Mouse (Mus musculus) neural tube, embryonic 15.5 days (tissue): ENCODE measurements at regions not wholly inside any gene's neighbourhood (a gene's known extent, or its start where the extent isn't known, plus 50 kb on each side); places are given as distances from the start of the nearest gene placed in this dataset.

Experiments used
- ATAC-seq: fragments of 200-750 bp; cut with Nextera tagmentation; 2 replicates; pipeline ENCODE4 v1.8.0; 2017; ENCODE audit warnings: mild to moderate bottlenecking, moderate TSS enrichment, moderate library complexity; ENCODE audit not compliant: low FRiP score
- H3K27ac ChIP-seq: fragments of 300-500 bp; sonication (generic); replicated peaks from 2 replicates; pipeline ENCODE4 v1.5.1; 2015; ENCODE audit warnings: mild to moderate bottlenecking, inconsistent platforms
- H3K27me3 ChIP-seq: fragments of 300-500 bp; sonication (generic); replicated peaks from 2 replicates; pipeline ENCODE4 v1.6.1; 2015; ENCODE audit warnings: inconsistent platforms
- H3K36me3 ChIP-seq: fragments of 300-500 bp; sonication (generic); 2 replicates; pipeline ENCODE4 v1.6.1; 2015; ENCODE audit warnings: inconsistent platforms
- H3K4me1 ChIP-seq: fragments of 300-500 bp; sonication (generic); 2 replicates; pipeline ENCODE4 v1.6.1; 2015; ENCODE audit warnings: inconsistent platforms
- H3K4me2 ChIP-seq: fragments of 300-500 bp; sonication (generic); 2 replicates; pipeline ENCODE4 v1.6.1; 2015; ENCODE audit warnings: inconsistent platforms, mild to moderate bottlenecking, moderate library complexity
- H3K4me3 ChIP-seq: fragments of 300-500 bp; sonication (generic); replicated peaks from 2 replicates; pipeline ENCODE4 v1.5.1; 2015; ENCODE audit warnings: mild to moderate bottlenecking, inconsistent platforms
- H3K9ac ChIP-seq: fragments of 300-500 bp; sonication (generic); replicated peaks from 2 replicates; pipeline ENCODE4 v1.6.1; 2015; ENCODE audit warnings: mild to moderate bottlenecking, inconsistent platforms
- H3K9me3 ChIP-seq: fragments of 300-500 bp; sonication (generic); replicated peaks from 2 replicates; pipeline ENCODE4 v1.6.1; 2016; ENCODE audit warnings: inconsistent platforms
- WGBS: fragments of 180-500 bp; shearing (Covaris S2); methylation state at CpG from one replicate; pipeline ENCODE4 v1.1.7; 2015; ENCODE audit warnings: mixed read lengths; 5-methylcytosine and 5-hydroxymethylcytosine counted together

- H3K9ac ChIP-seq, result no peak overlapping the region
- H3K27me3 ChIP-seq, result no peaks in the 10 kb centered on the region
- no peak overlapping the region for H3K4me2 ChIP-seq
- no peak for ATAC-seq
- H3K4me1 ChIP-seq, result peaks cover 26% of the 10 kb centered on the region
- no peaks in the 10 kb centered on the region for H3K36me3 ChIP-seq
- no peaks in the 10 kb centered on the region for H3K9me3 ChIP-seq
- no peak overlapping the region for H3K4me3 ChIP-seq
- 85% methylated on average over 3 of the region's 3 CpGs for WGBS
- H3K27ac ChIP-seq, result no peak overlapping the region
Observed at GRCm38 (mm10) chr14:76880851-76881250, 155.7 kb upstream of the Ccdc122 start.

- H3K27me3 ChIP-seq, result no peaks in the 10 kb centered on the region
- peaks cover 31% of the 10 kb centered on the region for H3K4me1 ChIP-seq
- no peaks in the 10 kb centered on the region for H3K36me3 ChIP-seq
- WGBS, result 79% methylated on average over 5 of the region's 5 CpGs
- no peak overlapping the region for H3K4me2 ChIP-seq
- no peak overlapping the region for H3K27ac ChIP-seq
- no peak for ATAC-seq
- no peak overlapping the region for H3K4me3 ChIP-seq
- H3K9ac ChIP-seq, result no peak overlapping the region
- H3K9me3 ChIP-seq, result no peaks in the 10 kb centered on the region
Observed at GRCm38 (mm10) chr14:76877306-76877705, 159.3 kb upstream of the Ccdc122 start.

- Histone ChIP-seq H3K27me3 (no peaks in the 10 kb centered on the region), H3K4me1 (peaks cover 27% of the 10 kb centered on the region), H3K4me3 (no peak overlapping the region), H3K9me3 (no peaks in the 10 kb centered on the region), H3K27ac (no peak overlapping the region), H3K36me3 (no peaks in the 10 kb centered on the region), H3K4me2 (no peak overlapping the region), H3K9ac (no peak overlapping the region)
- 52% methylated on average over 7 of the region's 7 CpGs for WGBS
- no peak for ATAC-seq
Observed at GRCm38 (mm10) chr14:76876015-76876414, 160.6 kb upstream of the Ccdc122 start.

- Histone ChIP-seq H3K27me3 (no peaks in the 10 kb centered on the region), H3K9ac (no peak overlapping the region), H3K9me3 (no peaks in the 10 kb centered on the region), H3K4me2 (no peak overlapping the region), H3K36me3 (no peaks in the 10 kb centered on the region), H3K4me1 (peaks cover 27% of the 10 kb centered on the region), H3K4me3 (no peak overlapping the region), H3K27ac (peak overlapping the region; percentile 76)
- no peak for ATAC-seq
- 44% methylated on average over 8 of the region's 8 CpGs for WGBS
Observed at GRCm38 (mm10) chr14:76875266-76875900, 161.2 kb upstream of the Ccdc122 start.

- 24% methylated on average over 8 of the region's 8 CpGs for WGBS
- H3K9ac ChIP-seq, result no peak overlapping the region
Observed at GRCm38 (mm10) chr14:76874542-76875265, 161.9 kb upstream of the Ccdc122 start.

GRCm38 (mm10) chr14:76873684-76874083, 162.9 kb upstream of the Ccdc122 start:
- Histone ChIP-seq H3K9ac (no peak overlapping the region), H3K4me2 (no peak overlapping the region), H3K36me3 (no peaks in the 10 kb centered on the region), H3K27me3 (no peaks in the 10 kb centered on the region), H3K4me3 (no peak overlapping the region), H3K9me3 (no peaks in the 10 kb centered on the region), H3K4me1 (peaks cover 27% of the 10 kb centered on the region), H3K27ac (no peak overlapping the region)
- WGBS, result 76% methylated on average over 5 of the region's 5 CpGs
- ATAC-seq, result no peak

More at GRCm38 (mm10) chr14:76874542-76875265, 161.9 kb upstream of the Ccdc122 start:
- no peak overlapping the region for H3K4me2 ChIP-seq
- peak overlapping the region; percentile 76 for H3K27ac ChIP-seq
- no peaks in the 10 kb centered on the region for H3K9me3 ChIP-seq
- peak; percentile 76; the same call in 1 of the 2 replicates for ATAC-seq
- H3K4me3 ChIP-seq, result no peak overlapping the region
- no peaks in the 10 kb centered on the region for H3K36me3 ChIP-seq
- H3K4me1 ChIP-seq, result peaks cover 27% of the 10 kb centered on the region
- H3K27me3 ChIP-seq, result no peaks in the 10 kb centered on the region

- H3K4me1 ChIP-seq, result peaks cover 27% of the 10 kb centered on the region
- no peak for ATAC-seq
- 93% methylated on average over 6 of the region's 6 CpGs for WGBS
- H3K9ac ChIP-seq, result no peak overlapping the region
- H3K27me3 ChIP-seq, result no peaks in the 10 kb centered on the region
- H3K9me3 ChIP-seq, result no peaks in the 10 kb centered on the region
- no peak overlapping the region for H3K27ac ChIP-seq
- H3K36me3 ChIP-seq, result no peaks in the 10 kb centered on the region
- H3K4me3 ChIP-seq, result no peak overlapping the region
- H3K4me2 ChIP-seq, result no peak overlapping the region
Observed at GRCm38 (mm10) chr14:76872976-76873375, 163.6 kb upstream of the Ccdc122 start.

- no peaks in the 10 kb centered on the region for H3K27me3 ChIP-seq
- ATAC-seq, result no peak
- 79% methylated on average over 7 of the region's 7 CpGs for WGBS
- no peaks in the 10 kb centered on the region for H3K36me3 ChIP-seq
- no peaks in the 10 kb centered on the region for H3K9me3 ChIP-seq
- H3K4me3 ChIP-seq, result no peak overlapping the region
- no peak overlapping the region for H3K4me2 ChIP-seq
- no peak overlapping the region for H3K27ac ChIP-seq
- peaks cover 27% of the 10 kb centered on the region for H3K4me1 ChIP-seq
- no peak overlapping the region for H3K9ac ChIP-seq
Observed at GRCm38 (mm10) chr14:76872510-76872909, 164.1 kb upstream of the Ccdc122 start.

- Histone ChIP-seq H3K4me1 (peaks cover 3% of the 10 kb centered on the region), H3K36me3 (no peaks in the 10 kb centered on the region), H3K9ac (no peak overlapping the region), H3K9me3 (no peaks in the 10 kb centered on the region), H3K27ac (no peak overlapping the region), H3K27me3 (no peaks in the 10 kb centered on the region), H3K4me3 (no peak overlapping the region), H3K4me2 (no peak overlapping the region)
- ATAC-seq, result no peak
- WGBS, result 80% methylated on average over 3 of the region's 3 CpGs
Observed at GRCm38 (mm10) chr14:76868831-76869230, 167.7 kb upstream of the Ccdc122 start.

- ATAC-seq, result no peak
- Histone ChIP-seq H3K27me3 (no peaks in the 10 kb centered on the region), H3K36me3 (no peaks in the 10 kb centered on the region), H3K9ac (no peak overlapping the region), H3K27ac (no peak overlapping the region), H3K9me3 (no peaks in the 10 kb centered on the region), H3K4me3 (no peak overlapping the region), H3K4me1 (no peaks in the 10 kb centered on the region), H3K4me2 (no peak overlapping the region)
- whole genome bisulfite sequencing, result 94% methylated on average over 5 of the region's 5 CpGs
Observed at GRCm38 (mm10) chr14:76868131-76868530, 168.4 kb upstream of the Ccdc122 start.

- H3K9ac ChIP-seq, result no peak overlapping the region
Observed at GRCm38 (mm10) chr14:76864664-76865063, 171.9 kb upstream of the Ccdc122 start.

GRCm38 (mm10) chr14:76863035-76863706, 173.4 kb upstream of the Ccdc122 start:
- Histone ChIP-seq H3K9ac (no peak overlapping the region), H3K4me1 (no peaks in the 10 kb centered on the region), H3K27me3 (no peaks in the 10 kb centered on the region), H3K9me3 (no peaks in the 10 kb centered on the region), H3K4me2 (no peak overlapping the region), H3K4me3 (no peak overlapping the region), H3K27ac (peak overlapping the region; percentile 51; the same call in 1 of the 2 replicates), H3K36me3 (no peaks in the 10 kb centered on the region)
- 76% methylated on average over 13 of the region's 13 CpGs for WGBS
- ATAC-seq, result no peak

More at GRCm38 (mm10) chr14:76864664-76865063, 171.9 kb upstream of the Ccdc122 start:
- ATAC-seq, result no peak
- Histone ChIP-seq H3K9me3 (no peaks in the 10 kb centered on the region), H3K4me1 (no peaks in the 10 kb centered on the region), H3K4me2 (no peak overlapping the region), H3K36me3 (no peaks in the 10 kb centered on the region), H3K4me3 (no peak overlapping the region), H3K27ac (0 out of 2 replicates have a peak overlapping the region, but pooled peaks have one; percentile 13), H3K27me3 (no peaks in the 10 kb centered on the region)
- WGBS, result 25% methylated on average over 4 of the region's 4 CpGs
